Mouse (Mus musculus): Measurements from ENCODE around the gene Anapc4.

Gene Anapc4

DNA sequence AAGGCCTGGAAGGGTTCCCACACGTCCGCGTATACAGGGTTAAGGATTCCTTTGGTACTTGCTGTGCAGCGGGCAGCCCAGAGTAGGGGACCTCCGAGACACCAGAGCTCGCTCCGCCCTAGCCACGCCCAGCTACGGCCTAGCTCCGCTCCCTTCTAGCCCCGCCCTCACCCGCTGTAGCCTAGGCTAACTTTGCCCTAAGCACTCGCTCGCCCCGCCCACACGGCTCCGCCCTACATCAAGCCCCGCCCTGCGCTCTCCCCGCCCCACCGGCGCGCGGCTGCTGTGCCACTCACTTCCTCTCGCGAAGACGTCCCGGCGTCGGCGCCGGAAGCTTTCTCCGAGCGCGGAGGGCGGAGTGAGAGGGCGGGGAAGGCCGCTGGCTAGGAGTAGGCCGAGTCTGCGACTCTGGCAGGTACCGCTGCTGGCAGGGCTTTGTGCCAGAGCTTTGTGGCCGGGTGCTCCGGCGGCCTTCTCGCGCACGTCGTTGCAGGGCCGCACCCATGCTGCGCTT lies at the start of gene Anapc4:
TSS of gene Anapc4 (plus strand) at position 252 of the 514 bp plus-strand sequence.
- CTCF ChIA-PET: interaction anchor here (1.1 kb wide), 1 partner anchor 23 kb away, joined by 6 read pairs; no protein-coding TSS in a partner anchor

DNA sequence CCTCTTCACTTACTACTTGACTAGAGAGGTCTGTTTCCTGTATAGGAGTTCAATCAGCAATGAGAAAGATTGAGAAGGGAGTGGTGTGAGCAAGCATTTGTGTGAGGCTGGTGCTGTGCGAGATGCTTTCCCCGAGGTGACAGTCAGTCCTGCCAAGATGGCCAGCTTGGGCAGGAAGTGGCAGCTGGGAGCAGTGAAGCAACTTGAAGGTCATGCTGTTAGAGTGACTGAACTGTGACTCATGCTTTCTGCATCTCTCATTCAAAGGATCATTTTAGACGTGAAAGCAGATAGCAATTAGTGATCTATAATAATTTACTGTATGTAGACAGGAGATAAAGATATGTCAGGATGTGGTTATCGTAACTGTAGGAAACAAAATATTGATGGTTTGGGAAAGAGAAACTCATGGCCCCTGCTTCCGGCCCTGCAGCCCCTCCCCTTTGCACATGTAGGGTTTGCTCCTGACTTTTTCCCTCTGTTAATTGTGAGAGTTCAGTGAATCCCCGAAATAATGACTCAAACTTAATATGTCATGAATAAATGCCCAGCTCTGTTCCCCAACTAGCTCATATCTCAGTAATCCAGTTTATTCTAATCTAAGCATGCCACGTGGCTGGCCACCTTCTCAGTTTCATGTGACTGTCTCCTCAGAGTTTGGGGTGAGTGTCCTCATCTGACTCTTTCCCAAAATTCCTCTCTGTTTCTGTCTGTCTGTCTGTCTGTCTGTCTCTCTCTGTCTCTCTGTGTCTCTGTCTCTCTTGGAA lies 47.1 kb upstream of the Anapc4 start:
- CTCF ChIA-PET: no interaction called here

DNA sequence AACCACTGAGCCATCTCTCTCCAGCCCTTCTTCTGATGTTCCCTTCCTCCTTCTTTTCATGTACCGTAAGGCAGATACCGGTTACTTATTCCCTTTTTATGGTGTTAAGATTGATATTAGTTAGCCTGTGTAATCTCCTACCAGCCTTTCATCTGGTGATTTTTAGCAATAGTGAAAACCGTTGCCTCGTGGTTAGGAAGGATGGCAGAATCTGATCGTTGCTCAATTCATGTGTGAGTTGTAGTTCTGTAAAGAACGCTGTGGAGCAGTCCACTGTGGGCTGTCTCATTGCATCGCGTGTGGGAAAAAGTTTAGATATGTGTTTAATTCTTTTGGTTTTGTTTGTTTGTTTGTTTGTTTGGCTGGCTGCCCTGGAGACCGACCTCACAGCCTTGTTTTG lies 40.6 kb upstream of the Anapc4 start:
- CTCF ChIA-PET: no interaction called here

DNA sequence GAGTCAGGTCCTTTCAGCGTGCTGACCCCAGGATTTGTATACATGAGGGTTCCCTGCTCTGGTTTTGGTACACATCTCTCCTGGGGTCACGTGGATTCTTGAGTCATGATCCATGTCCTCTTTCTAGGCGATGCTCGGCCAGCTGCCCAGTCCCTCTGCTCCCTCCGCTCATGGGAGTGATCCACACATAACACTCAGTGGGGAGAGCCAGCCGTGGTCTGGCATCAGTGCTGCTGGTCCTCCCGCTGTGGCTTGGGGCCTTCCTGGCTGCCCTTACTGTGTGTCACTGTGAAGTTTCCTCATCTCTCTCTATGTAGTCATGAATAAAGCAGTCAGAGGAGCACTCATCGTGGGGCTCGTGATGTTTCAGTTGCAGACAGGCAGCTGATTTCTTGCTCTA lies 39.7 kb upstream of the Anapc4 start:
- CTCF ChIA-PET: no interaction called here

DNA sequence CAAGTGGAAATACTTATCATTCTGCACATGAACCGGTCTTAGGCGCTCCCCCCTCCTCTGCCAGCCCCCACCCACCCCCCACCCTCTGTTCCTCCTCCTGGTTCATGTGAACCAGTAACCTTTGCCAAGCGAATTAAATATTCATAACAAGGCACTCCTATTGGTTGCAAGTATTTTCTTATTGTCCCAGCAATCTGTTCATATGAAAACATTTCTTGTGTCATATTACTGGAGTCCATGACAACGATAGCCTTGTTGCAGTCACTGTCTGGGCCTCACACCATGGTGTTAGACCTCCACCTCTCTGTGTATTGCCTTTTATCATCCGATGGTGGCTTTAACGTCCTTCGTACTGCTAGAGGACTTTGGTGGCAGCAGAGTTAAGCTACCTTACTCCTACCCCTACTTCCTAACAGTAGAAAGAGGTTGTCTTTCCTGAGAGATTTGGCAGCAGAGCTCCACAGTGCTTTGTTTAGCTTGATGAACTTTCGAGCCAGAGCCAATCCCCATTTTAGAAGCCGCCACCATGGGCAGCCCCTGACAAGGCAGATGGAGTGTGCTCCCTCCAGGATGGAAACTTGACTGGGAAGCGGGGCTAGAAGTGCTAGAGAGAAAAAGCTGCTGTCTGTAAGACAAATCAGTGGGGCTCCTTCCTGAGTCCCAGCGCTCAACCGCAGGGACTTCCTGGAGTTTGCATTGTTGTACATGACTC lies 34.4 kb upstream of the Anapc4 start:
- CTCF ChIA-PET: no interaction called here

DNA sequence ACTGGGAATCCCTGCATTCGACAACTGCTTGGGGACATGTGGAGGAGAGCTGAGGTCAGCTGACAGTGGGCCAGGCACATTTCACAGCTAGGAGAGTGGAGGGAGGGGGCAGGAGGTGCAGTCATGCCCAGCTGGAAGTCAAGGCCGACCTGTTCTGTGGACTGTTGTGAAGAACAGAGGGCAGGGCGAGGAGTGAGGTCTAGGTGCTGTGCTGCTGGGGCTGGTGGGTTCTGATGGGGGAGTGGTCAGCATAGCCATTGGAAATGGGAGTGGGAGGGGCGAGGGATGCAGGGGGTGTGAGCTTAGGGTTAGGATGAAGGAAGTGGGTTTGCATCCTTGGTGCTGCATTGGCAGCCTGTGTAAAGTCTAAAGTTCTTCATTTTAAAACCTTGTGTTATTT lies 28.0 kb upstream of the Anapc4 start:
- CTCF ChIA-PET: no interaction called here

DNA sequence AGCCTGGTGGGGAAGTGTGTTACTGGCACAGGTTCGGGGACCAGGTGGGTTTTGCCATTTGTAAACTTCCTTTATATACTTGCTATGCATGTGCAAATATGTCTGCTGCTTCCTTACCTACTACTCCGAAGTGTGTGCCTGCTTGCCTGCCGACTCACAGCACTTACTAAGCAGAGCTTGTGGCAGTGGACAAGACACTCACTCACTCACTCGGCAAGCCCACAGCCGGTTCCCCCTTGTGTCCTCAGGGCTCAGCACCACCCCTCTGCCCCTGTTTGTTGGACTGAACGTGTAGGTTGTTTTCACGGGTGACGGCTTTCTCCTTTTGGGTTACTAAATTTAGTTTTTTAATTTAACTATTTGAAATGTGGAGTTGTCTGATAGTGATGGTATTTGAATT lies 27.5 kb upstream of the Anapc4 start:
- CTCF ChIA-PET: no interaction called here

DNA sequence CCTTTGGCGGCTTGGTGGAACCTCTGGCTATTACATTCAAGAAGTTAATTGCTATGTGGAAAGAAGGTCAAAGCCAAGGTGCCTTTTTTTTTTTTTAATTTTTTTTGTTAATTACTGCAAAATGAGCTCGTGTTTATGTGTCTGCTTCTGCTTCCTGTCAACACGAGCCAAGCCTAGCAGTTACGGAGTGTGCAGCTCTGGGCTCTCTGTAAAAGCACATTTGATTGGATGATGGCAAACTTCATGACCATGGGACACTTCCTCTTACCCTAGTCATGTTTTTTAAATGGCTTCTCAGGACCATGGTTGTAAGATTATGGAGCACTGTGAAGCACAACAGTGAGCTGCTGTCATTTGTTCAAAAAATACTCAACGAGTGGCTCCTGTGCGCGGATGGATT lies 26.8 kb upstream of the Anapc4 start:
- CTCF ChIA-PET: no interaction called here

DNA sequence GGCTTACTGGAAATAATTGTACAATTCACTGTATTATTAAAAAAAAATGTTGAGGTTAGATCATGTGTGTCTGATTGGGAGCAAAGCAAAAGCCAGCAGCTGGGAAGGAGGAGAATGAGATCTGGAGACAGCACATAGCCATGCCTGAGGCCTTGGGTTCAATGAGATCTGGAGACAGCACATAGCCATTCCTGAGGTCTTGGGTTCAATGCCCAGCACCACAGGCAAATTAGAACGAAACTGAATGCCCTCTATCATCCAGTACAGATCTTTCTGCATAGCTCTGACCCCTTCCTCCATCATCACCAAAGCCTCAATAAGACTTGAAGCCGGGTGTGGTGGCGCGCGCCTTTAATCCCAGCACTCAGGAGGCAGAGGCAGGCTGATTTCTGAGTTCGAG lies 23.4 kb upstream of the Anapc4 start:
- CTCF ChIA-PET: interaction anchor here (0.7 kb wide), 1 partner anchor 20 kb away, joined by 11 read pairs; no protein-coding TSS in a partner anchor

DNA sequence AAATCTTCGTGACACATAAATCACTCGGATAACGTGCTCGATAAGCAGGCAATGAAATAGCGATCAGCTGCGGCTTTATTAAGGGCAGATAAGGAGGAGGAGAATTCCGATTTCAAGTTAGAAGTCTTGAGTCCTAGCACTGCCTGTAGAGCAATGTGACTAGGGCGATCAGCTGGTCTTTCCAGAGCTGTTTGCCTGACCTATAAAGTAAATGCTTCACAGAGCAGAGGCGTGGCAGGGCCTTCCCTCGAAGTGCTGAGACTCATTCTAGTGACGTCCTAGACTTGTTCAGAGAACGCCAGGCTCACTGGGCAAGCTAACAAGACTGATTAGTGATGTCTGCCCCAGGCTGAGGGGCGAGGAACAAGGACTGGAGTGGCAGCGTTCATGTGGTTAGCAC lies 22.8 kb upstream of the Anapc4 start:
- CTCF ChIA-PET: no interaction called here

DNA sequence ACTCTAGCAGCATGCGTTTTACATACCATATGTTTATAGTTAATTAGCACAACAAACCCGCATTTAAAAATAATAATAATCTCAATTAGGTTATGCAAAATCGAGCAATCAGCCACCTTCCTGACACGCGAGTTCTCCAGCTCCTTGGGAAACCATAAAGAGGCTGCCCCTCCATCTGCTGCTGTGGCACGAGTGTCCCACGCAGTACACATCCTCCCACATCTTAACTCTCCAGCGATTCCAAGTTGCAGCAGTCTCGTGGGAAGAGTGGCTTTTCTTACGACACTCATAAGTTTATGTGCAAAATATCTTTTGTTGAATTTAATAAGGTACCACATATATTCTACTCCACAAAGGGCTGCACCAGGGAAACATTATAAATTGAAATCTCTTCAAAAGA lies 21.4 kb upstream of the Anapc4 start:
- CTCF ChIA-PET: interaction anchor here (0.7 to 1.0 kb wide), 2 partner anchors 9 to 13 kb away, joined by 3 to 4 read pairs; no protein-coding TSS in a partner anchor

DNA sequence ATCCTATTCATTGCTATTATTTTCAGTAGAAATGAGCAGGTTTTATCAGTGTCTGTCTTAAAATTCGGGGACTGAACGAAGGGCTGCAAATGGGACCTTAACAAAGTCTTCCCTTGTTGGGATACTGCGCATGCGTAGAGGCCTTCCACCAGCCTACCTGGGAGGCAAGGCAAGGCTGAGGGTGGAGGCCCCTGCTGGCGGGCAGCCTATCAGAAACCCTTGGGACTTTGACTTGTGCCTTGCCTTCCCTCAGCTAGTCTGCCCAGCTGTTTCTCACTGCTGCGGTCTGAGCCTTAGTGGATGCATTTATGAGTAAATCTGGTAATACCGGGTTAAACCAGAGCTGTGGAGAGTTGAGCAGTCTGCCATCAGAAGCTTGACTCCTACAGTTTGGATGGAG lies 20.5 kb upstream of the Anapc4 start:
- CTCF ChIA-PET: interaction anchor here (0.7 kb wide), 1 partner anchor 12 kb away, joined by 4 read pairs; no protein-coding TSS in a partner anchor

DNA sequence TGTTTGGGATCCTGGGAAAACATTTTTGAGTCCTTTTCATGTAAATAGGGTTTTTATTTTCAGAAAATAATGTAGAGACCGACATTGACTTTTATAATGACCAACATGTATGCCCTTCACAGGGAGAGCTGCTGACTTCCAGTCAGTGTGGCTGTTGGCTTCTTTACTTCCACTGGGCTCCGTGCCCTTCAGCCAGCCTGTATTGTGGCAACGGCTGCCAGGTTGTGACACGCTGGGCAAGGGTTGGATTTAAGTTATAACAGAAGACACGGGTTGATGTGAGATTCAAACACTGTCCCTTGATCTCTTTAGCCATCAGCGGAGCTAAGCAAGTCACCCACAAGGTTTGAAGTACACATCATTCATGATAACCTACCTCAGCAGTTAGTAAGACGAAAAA lies 15.1 kb upstream of the Anapc4 start:
- CTCF ChIA-PET: no interaction called here

DNA sequence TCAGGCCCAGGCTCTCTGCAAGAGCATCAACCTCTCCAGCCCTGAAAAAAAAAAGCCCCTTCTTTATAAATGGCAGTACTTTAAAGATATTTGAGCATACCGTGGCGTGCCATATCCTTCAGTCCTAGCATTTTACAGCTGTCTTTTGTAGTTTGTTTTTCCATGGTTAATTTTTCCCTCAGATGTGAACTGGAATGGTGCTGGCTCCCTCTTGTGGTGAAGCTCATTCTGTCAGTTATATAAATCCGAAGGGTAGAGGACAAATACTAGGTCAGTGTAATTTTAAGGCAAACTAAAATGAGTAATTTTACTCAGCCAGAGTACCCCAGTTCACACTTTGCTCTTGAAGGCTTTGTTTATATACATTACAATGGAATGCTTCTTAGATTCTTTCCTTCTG lies 12.1 kb upstream of the Anapc4 start:
- CTCF ChIA-PET: no interaction called here

DNA sequence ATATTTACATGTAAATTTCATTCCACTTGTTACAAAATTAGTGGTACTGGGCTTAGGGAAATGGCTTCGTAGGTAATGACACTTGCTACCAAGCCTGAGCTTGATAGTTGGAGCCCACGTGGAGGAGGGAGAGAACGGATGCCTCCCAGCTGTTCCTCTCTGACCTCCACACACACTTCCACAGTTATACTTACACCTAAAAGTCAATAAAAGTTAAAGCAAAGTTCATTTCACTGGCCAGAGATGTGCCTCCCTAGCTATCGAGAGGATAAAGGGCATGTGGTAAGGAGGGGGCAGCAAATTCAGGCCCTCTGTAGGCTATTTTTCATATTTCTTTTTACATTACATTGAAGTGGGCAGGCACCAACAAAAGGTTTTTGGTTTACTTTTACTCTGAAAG lies 5.9 kb upstream of the Anapc4 start:
- CTCF ChIA-PET: no interaction called here

DNA sequence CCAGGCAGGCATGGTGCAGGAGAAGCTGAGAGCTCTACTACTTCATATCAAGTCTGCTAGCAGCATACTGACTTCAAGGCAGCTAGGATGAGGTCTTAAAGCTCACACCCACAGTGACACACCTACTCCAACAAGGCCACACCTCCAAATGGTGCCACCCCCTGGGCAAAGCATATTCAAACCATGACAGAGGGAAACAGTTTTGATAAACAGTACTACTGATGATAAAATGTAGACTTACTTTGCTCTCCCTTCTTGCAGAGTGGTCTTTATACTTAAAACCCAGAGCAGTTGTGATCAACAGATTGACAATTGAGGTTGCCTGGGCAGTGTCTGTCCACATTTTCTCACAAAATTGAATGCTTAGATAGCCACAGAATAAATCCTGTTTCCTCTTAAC lies 807 bp upstream of the Anapc4 start:
- CTCF ChIA-PET: no interaction called here

DNA sequence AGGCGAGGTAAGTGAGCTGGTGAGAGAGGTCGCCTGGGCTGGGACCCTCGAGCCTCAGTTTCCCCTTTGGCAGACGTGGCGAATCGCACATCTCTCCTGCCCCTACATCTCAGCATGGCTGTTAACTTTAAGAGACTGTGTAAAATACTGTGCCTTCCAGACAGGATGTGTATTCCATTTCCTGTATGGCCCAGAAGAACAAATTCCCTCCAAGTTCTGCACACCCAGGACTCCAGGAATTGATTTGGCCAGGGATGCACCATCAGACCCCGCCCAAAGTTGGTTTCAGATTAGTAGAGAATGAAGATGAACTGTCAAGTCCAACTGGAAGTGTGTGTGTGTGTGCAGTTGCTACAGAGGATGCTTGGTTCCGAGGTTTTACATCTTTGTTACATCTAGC lies 574 bp downstream of the Anapc4 start:
- CTCF ChIA-PET: interaction anchor here (1.1 kb wide), 1 partner anchor 23 kb away, joined by 6 read pairs; no protein-coding TSS in a partner anchor

DNA sequence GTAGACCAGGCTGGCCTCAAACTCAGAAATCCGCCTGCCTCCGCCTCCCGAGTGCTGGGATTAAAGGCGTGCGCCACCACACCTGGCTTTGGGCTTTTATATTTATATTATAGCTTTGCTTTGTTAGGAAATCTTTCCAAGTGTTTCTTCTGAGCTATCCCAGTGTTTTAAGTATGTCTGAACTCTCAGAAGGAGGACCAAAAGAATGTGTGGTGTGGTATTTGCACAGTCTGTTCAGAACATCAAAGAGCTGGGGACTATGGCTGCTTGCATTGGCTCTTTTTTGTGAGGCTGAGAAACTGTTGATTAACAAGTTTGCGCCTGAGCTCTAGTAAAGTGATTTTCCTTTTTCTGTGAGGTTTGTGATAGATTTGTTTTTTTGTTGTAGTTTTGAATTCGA lies 10.5 kb downstream of the Anapc4 start:
- CTCF ChIA-PET: no interaction called here

DNA sequence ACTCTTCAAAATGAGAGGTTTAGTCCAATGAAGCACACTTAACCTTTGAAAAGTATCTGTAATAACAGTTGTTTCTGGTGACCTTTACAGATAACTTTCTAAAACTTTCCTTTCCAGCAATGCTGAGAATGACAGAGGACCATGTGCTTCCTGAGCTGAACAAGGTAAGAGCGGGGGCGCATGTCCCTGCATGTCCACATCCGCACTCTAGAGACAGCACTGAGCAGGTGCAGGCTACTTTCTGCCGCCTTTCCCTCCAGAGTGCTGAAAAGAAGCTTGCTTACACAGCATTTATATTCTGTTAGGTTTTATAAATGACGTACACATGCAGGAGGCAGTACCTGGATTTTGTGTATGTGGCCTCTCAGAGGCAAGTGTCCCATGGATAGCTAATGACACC lies 21.9 kb downstream of the Anapc4 start:
- CTCF ChIA-PET: interaction anchor here (1.1 kb wide), 1 partner anchor 11 kb away, joined by 3 read pairs; no protein-coding TSS in a partner anchor

DNA sequence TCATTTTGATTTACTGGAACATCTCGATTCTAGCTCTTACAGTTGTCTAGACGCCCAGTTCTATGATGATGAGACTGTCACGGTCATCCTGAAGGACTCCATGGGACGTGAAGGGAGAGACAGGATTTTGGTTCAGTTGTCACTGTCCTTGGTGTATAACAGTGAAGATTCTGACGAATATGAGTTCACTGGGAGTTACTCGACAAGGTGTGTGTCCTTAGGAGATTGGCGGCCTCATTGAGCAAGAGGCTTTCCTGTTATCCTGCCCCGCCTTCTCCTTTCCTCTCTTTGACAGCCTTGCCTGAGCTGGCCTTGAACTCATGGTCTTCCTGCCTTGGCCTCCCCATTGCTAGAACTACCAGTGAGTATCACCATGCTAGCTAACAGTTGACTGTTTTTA lies 30.6 kb downstream of the Anapc4 start:
- CTCF ChIA-PET: no interaction called here

DNA sequence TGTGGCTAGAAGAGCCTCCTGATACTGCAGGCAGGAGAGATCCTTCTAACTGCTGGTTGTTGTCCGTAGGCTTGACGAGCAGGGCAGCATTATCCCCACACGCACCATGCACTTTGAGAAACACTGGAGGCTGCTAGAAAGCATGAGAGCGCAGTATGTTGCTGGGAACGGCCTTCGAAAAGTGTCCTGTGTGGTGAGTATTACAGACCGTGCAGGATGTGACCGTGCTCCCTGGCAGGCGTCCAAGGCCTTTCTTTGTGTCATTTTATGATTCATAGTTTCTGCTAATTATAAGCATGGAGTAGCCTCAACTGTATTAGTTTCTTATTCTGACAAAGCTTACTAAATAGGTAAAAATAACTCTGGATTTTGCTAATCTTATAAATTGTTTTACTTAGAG lies 32.0 kb downstream of the Anapc4 start:
- CTCF ChIA-PET: no interaction called here

DNA sequence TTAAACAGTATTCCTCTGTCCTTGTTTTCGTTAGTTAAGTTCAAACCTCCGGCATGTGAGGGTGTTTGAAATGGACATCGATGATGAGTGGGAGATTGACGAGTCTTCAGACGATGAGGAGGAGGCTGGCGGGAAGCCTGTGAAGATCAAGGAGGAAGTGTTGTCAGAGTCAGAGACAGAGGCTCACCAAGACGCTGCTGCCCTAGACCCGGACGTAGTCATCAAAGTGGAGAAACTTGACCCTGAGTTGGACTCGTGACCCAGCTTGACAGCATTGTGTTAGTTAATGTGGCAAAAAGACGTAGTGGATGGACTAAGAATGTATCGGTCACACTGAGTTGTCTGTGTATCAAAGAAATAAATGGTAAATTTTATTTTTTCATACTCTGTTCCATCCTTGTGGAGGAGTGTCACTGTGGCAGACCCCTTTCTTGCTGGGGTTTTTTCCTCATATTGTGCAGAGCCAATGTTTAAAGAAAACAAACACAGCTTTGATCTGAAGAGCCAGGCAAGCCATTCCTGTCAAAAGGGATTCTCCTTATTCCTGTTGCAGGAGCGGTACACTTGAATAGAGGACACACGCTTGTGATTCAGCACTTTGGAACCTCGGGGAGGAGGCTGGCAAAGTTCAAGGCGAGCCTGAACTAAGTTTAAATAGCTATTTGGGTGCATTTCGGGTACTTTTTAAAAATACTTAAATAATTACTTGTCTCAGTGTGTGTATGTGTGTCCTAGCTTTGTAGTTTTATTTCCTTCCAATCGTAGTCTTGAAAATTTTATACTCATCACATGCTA lies 32.7 kb downstream of the Anapc4 start:
- CTCF ChIA-PET: interaction anchor here (1.0 kb wide), 1 partner anchor 11 kb away, joined by 3 read pairs; no protein-coding TSS in a partner anchor
